Mouse (Mus musculus): Measurements from ENCODE around the gene Vav3.

Vav3 gene

GRCm38 (mm10) chr3:109585946-109586345 lies 245.5 kb downstream of the Vav3 start:
- no peak for DNase-seq (ENCODE audit: low read depth)

- no peak for DNase-seq (ENCODE audit: low read depth)
Observed at GRCm38 (mm10) chr3:109592970-109593369, 252.5 kb downstream of the Vav3 start.

GRCm38 (mm10) chr3:109596084-109596483 lies 255.6 kb downstream of the Vav3 start:
- no peak for DNase-seq (ENCODE audit: low read depth)

GRCm38 (mm10) chr3:109600699-109601451 lies 260.4 kb downstream of the Vav3 start:
- no peak for DNase-seq (ENCODE audit: low read depth)

- no peak for DNase-seq (ENCODE audit: low read depth)
Observed at GRCm38 (mm10) chr3:109602753-109603152, 262.3 kb downstream of the Vav3 start.

- no peak for DNase-seq (ENCODE audit: low read depth)
Observed at GRCm38 (mm10) chr3:109606121-109606520, 265.7 kb downstream of the Vav3 start.

- no peak for DNase-seq (ENCODE audit: low read depth)
Observed at GRCm38 (mm10) chr3:109621721-109622120, 281.3 kb downstream of the Vav3 start.

GRCm38 (mm10) chr3:109622361-109622760 lies 281.9 kb downstream of the Vav3 start:
- DNase-seq (ENCODE audit: low read depth), result no peak

GRCm38 (mm10) chr3:109622816-109623215 lies 282.4 kb downstream of the Vav3 start:
- no peak for DNase-seq (ENCODE audit: low read depth)

- no peak for DNase-seq (ENCODE audit: low read depth)
Observed at GRCm38 (mm10) chr3:109623770-109624169, 283.3 kb downstream of the Vav3 start.

GRCm38 (mm10) chr3:109636045-109636444 lies 295.6 kb downstream of the Vav3 start:
- no peak for DNase-seq (ENCODE audit: low read depth)

GRCm38 (mm10) chr3:109639386-109639785 lies 298.9 kb downstream of the Vav3 start:
- DNase-seq (ENCODE audit: low read depth), result no peak

- no peak for DNase-seq (ENCODE audit: low read depth)
Observed at GRCm38 (mm10) chr3:109640796-109641195, 300.3 kb downstream of the Vav3 start.

GRCm38 (mm10) chr3:109648242-109648641 lies 307.8 kb downstream of the Vav3 start:
- no peak for DNase-seq (ENCODE audit: low read depth)

GRCm38 (mm10) chr3:109651479-109651878 lies 311.0 kb downstream of the Vav3 start:
- no peak for DNase-seq (ENCODE audit: low read depth)

GRCm38 (mm10) chr3:109652860-109653631 lies 312.6 kb downstream of the Vav3 start:
- DNase-seq (ENCODE audit: low read depth), result no peak

- DNase-seq (ENCODE audit: low read depth), result no peak
Observed at GRCm38 (mm10) chr3:109654386-109654785, 313.9 kb downstream of the Vav3 start.

- DNase-seq (ENCODE audit: low read depth), result no peak
Observed at GRCm38 (mm10) chr3:109671716-109672115, 331.3 kb downstream of the Vav3 start.

- no peak for DNase-seq (ENCODE audit: low read depth)
Observed at GRCm38 (mm10) chr3:109672925-109673324, 332.5 kb downstream of the Vav3 start.

- DNase-seq (ENCODE audit: low read depth), result no peak
Observed at GRCm38 (mm10) chr3:109680281-109680680, 339.8 kb downstream of the Vav3 start.

GRCm38 (mm10) chr3:109681863-109682262 lies 341.4 kb downstream of the Vav3 start:
- no peak for DNase-seq (ENCODE audit: low read depth)

- no peak for DNase-seq (ENCODE audit: low read depth)
Observed at GRCm38 (mm10) chr3:109683608-109684295, 343.3 kb downstream of the Vav3 start.

GRCm38 (mm10) chr3:109690566-109690965 lies 350.1 kb downstream of the Vav3 start:
- no peak for DNase-seq (ENCODE audit: low read depth)

Measured in induced T-regulatory cell, adult 2 months (primary cell).